Comparison of ENCODE assay signal across 8 mouse cellular contexts in the genomic region with DNA sequence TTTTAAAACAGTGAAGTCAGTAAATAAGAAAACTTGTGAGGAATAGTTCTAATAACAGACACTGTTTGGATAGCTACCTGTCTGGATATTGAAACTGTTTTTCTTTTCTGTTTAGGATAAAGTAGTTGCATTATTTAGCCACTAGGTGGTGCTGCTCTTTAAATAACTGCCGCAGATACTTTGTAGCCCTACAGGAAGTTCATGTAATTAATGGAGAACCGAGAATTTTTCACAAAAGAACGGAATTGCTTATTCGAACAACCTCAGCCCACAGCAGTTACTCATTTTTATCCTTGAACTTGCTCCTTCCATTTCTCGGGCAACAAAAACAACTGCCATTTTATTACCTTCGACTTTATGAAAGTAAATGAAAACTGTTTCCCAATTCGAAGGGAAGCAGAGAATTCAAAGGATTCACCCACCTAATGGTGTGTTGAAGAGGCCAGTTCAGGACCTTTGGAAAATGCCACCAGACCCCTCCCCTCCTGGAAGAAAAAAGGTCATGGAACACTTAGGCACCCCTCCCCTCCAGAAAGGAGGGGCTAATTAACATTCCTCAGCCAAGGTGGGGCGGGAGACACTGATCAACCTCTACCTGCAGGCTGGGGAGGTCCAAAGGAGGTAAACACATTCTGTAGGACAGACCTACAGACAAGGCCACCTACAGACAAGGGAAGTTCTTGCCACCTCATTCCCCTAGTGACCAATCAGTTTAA.
DNase-seq lines count a peak whose midpoint lies in the region; ATAC-seq and TF ChIP-seq lines count a peak whose summit lies in the region.

No protein-coding gene starts in this region.

- H3K4me1 ChIP-seq in liver, adult 2 months (ENCODE audit: control insufficient read depth, insufficient read depth, low read length): peaks cover 3% of the 10 kb centered on the region
- H3K4me1 ChIP-seq in kidney, embryonic 16.5 days (ENCODE audit: insufficient read depth, low read length): peaks cover 7% of the 10 kb centered on the region; the same call in 1 of the 2 replicates
- H3K4me1 ChIP-seq in midbrain, embryonic 11.5 days (ENCODE audit: control insufficient read depth, insufficient read depth, low read length): no peaks in the 10 kb centered on the region

- TF ChIP-seq CTCF in liver, adult 2 months (IDR thresholded peaks at IDR 0.05; ENCODE audit: low read depth, low read length): peak; percentile 51; the same call in 1 of the 2 replicates

- peak; percentile 71; the same call in 1 of the 2 replicates for ATAC-seq in kidney, embryonic 16.5 days (ENCODE audit: low FRiP score, low TSS enrichment)
- peak; percentile 77 for ATAC-seq in midbrain, embryonic 11.5 days (ENCODE audit: low FRiP score)

- intact Hi-C loops in gastrocnemius, postnatal 36 days (cut with DNase I): no loop called here

- H3K79me2 ChIP-seq in liver, adult 2 months (ENCODE audit: control insufficient read depth, insufficient read depth, low read length): no peaks in the 10 kb centered on the region

- no peak overlapping the region for H3K9ac ChIP-seq in liver, adult 2 months (ENCODE audit: low read depth, low read length)
- H3K9ac ChIP-seq in kidney, embryonic 16.5 days (replicated peaks; ENCODE audit: low read length): peak overlapping the region; percentile 58
- no peak overlapping the region for H3K9ac ChIP-seq in midbrain, embryonic 11.5 days (ENCODE audit: low read length)

- peak; percentile 67 for DNase-seq in liver, adult 2 months (ENCODE audit: extremely low read depth, low read depth, low spot score)
- no peak for DNase-seq in liver
- peak; percentile 40 for DNase-seq in c-Kit-positive CD71-positive TER-119-negative erythroid progenitor cells, embryonic 14.5 days (ENCODE audit: low read depth)
- peak; percentile 72 for DNase-seq in forelimb bud, embryonic 11.5 days (ENCODE audit: low read depth, low spot score)
- peak; percentile 93 for DNase-seq in midbrain, embryonic 11.5 days (ENCODE audit: low spot score, missing footprints)
- DNase-seq in gastrocnemius, postnatal 36 days: no peak
- DNase-seq in thymus, postnatal 36 days: no peak

- TF ChIP-seq POLR2A in liver, adult 2 months (IDR thresholded peaks at IDR 0.05; ENCODE audit: extremely low read depth, insufficient read depth, low read length): no peak

- WGBS in liver, adult 2 months: 17% methylated on average over 8 of the region's 8 CpGs
- 19% methylated on average over 8 of the region's 8 CpGs for WGBS in kidney, embryonic 16.5 days
- WGBS in midbrain, embryonic 11.5 days: 25% methylated on average over 8 of the region's 8 CpGs

- H3K27me3 ChIP-seq in liver, adult 2 months (ENCODE audit: control insufficient read depth, insufficient read depth, low read length): no peaks in the 10 kb centered on the region
- no peaks in the 10 kb centered on the region for H3K27me3 ChIP-seq in kidney, embryonic 16.5 days (ENCODE audit: insufficient read depth, low read length)
- H3K27me3 ChIP-seq in midbrain, embryonic 11.5 days (ENCODE audit: control insufficient read depth, insufficient read depth, low read length): no peaks in the 10 kb centered on the region

- no peak overlapping the region for H3K27ac ChIP-seq in liver, adult 2 months (replicated peaks; ENCODE audit: insufficient read depth, low read depth, low read length)
- H3K27ac ChIP-seq in kidney, embryonic 16.5 days (ENCODE audit: low read length): no peak overlapping the region
- H3K27ac ChIP-seq in midbrain, embryonic 11.5 days (ENCODE audit: low read depth, low read length): no peak overlapping the region

- H3K4me3 ChIP-seq in liver, adult 2 months (ENCODE audit: insufficient read depth, low read depth, low read length): peak overlapping the region; percentile 48; the same call in 1 of the 2 replicates
- H3K4me3 ChIP-seq in kidney, embryonic 16.5 days (ENCODE audit: low read length): peak overlapping the region; percentile 42
- 0 out of 2 replicates have a peak overlapping the region, but pooled peaks have one; percentile 9 for H3K4me3 ChIP-seq in midbrain, embryonic 11.5 days (ENCODE audit: low read depth, low read length)

- peak overlapping the region; percentile 53 for H3K4me2 ChIP-seq in kidney, embryonic 16.5 days (replicated peaks; ENCODE audit: low read depth, low read length)
- peak overlapping the region; percentile 19; the same call in 1 of the 2 replicates for H3K4me2 ChIP-seq in midbrain, embryonic 11.5 days

- no peaks in the 10 kb centered on the region for H3K36me3 ChIP-seq in liver, adult 2 months (ENCODE audit: control insufficient read depth, insufficient read depth, low read length)
- no peaks in the 10 kb centered on the region for H3K36me3 ChIP-seq in kidney, embryonic 16.5 days (ENCODE audit: insufficient read depth, low read length)
- no peaks in the 10 kb centered on the region for H3K36me3 ChIP-seq in midbrain, embryonic 11.5 days (ENCODE audit: control insufficient read depth, insufficient read depth, low read length)

- no peaks in the 10 kb centered on the region for H3K9me3 ChIP-seq in kidney, embryonic 16.5 days (ENCODE audit: low read length)
- no peaks in the 10 kb centered on the region for H3K9me3 ChIP-seq in midbrain, embryonic 11.5 days (ENCODE audit: control insufficient read depth, low read length)

Comparison
In these comparisons a context has a peak if more than half of its experiments do, and no peak if none do; other contexts are left out.
1. DNase-seq: peak in liver, adult 2 months (single experiment), c-Kit-positive CD71-positive TER-119-negative erythroid progenitor cells, embryonic 14.5 days (single experiment), forelimb bud, embryonic 11.5 days (single experiment) and midbrain, embryonic 11.5 days (single experiment); none in liver (single experiment), gastrocnemius, postnatal 36 days (0 of 2) and thymus, postnatal 36 days (0 of 2).
2. Peak in every context shown above with its lines, with median percentiles within 50 percentile points of each other: H3K4me3 ChIP-seq.